Mouse (Mus musculus) CD8-positive naive resting alpha-beta T cell, adult 2 months (primary cell): ENCODE measurements around the gene Rilp.

Experiments
- DNase-seq, 2 experiments: peaks; one replicate each; pipeline ENCODE4 v3.0.0; 2022; ENCODE audit warnings: low read depth in 2 of 2, low spot score in 2 of 2

Gene Rilp

DNA sequence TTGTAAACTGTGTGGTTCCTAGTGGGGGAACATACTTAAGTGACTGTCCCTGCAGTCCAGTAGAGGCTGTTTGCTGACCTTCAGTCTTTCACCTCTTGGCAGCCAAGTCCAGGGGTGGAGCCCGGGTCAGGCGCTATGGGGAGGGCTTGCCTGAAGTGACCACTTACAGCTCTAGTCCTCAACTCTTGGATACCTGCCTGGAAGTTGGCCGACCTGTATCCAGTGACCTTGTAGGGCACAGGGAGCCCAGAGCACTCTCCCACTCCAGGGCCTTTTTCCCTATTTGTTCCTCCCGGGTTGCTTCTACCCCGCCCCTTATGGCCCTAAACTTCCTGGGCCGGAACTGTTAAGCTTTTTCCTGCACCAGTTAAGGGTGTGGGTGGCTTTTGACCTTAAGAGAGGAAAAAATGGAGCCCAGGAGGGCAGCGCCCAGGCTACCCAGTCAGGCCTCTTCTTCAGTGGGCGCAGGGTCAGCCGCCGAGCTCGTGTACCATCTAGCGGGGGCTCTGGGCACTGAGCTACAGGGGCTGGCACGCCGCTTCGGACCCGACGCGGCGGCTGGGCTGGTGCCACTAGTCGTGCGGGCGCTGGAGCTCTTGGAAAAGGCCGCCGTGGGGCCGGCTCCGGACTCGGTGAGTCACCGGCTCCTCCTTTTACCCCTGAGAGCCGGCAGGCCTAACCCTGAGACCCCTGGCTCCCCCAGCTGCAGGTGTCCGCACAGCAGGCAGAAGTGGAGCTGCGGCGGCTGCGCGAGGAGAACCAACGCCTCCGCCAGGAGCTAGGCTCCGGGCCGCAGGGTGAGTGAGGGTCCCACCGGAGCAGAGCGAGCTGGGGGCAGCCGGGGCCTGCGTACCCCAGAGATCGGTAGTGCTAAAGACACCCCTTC is at the start of gene Rilp:
Gene Rilp, plus strand, starts transcription at position 354 of the 886 bp plus-strand sequence.
- DNase-seq, result no peak

DNA sequence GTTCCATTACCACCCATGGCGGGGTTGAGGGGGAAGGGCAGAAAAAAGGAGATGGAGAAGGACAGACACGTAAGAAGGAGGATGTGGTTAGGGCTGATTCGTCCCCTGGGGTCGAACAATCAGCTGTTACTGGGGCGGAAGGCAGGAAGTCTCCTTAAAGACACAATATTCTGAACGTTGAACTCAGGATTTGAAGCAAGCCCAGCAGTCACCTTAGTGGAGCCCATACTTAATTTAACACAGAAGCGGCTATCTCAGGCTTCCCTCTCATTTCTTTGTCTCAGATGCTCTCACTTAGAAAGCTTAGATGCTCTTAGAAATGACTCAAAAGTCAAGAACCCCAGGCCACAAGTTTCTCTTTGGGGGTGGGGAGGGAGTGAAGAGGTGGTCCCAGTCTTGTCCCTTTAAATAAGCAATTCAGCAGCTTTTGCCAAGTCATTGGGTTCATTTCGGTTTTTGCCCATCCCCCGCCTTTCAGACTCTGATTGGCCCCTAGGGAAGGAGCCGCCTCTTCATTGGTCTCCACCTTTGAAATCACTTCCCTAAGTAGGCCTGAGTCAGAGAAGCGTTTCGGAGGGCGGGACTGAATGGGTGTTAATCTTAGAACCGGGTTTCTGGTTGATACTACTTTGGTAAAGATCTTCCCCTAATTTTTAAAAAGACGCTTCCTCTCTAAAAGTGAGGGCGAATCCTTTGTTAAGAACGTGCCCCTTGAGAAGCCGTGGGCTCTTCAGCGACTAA is 49.6 kb upstream of the Rilp start:
- peak; percentile 49 to 53 for DNase-seq

DNA sequence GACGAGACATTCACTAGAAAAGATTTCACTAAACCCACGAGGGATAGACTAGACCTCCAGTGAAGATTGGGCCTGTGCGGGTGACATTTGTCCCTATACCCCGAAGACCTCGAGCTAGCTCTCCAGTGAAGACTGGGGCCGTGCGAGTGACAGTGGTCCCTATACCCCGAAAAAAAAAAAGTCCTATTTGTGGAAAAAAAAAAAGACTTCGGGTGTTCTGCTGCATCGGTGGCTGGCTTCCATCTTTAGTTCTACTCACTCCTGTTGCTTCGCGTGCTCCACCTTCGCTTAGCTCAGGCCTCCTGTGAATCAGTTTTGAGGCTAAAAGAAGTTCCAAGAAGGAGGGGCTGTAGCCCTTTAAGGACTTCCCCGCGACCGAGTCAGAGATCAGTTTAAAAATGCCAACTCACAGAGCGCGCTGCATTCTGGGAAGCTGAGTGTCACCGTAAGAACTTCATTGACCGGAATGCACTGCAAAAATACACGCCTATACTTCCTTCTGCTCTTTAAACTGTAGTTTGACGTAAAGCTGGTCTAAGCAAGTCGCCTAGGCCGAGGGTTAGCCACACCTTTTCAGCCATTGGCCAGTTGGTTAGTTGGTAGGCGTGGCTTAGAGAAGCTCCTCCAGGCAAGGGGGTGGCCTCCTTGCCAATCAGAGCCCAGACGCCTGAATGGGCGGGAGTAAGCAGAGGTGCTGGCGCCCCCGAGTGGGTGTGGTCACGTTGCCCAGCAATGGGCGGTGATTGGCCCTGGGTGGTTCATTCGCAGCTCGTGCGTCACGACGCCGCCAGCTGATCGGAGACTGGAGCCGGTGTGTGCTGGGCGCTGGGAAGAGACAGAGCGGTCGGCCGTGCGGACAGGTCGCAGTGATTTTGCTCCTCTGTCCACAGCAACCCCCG is 48.8 kb upstream of the Rilp start, which contains the start of gene Tlcd2:
Gene Tlcd2, plus strand, starts transcription at position 872 of the 899 bp plus-strand sequence.
- DNase-seq, result peak; percentile 99

DNA sequence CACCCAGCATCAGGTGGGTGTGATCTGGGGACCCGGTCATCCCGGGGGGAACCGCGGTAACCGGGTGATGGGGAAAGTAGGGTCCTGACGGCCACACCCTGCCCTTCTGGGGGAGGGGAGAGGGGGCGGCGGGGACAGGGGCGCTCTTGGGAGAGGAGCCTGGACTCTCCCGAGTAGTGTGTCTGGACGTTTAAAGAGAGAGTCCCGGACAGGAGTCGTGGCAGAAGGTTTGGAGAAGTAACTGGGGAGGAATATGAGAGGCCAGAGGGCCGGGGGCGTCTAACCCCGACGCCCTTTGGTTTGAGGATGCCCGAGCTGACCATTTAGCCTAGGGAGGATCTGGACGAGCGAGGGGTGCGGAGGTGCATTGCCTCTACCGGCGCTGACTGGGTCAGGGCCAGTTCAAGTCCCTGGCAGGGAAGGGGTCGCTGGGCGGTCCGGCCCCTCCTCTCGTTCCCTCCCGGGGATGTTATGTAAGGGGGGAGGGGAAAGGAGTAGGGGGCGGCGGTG is 48.1 kb upstream of the Rilp start:
- no peak for DNase-seq

DNA sequence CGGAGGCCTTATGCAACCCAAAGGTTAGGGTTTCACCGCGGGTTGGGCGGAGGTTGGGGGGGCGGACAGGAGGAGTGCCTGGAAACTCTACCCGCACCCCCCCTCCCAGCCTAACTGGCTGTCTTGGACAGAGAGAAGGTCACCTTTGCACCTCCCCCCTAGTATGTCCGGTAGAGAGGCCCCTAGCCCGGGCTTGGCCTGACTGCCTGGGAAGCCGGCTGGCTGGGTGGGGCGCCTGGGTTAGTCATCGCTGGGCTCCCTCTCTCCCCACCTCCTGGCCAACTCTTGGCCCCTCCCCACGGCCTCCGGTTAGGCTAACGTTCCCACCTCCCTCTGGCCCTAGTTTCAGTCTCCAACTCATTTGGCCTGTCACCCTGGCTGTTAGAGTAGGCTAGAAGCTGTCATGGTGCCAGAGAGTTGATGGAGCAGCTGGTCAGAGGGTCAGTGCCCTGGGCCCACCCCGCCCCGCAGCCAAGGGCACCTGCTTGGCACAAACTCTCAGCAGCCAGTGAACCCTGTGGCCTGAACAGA is 47.6 kb upstream of the Rilp start:
- no peak for DNase-seq

DNA sequence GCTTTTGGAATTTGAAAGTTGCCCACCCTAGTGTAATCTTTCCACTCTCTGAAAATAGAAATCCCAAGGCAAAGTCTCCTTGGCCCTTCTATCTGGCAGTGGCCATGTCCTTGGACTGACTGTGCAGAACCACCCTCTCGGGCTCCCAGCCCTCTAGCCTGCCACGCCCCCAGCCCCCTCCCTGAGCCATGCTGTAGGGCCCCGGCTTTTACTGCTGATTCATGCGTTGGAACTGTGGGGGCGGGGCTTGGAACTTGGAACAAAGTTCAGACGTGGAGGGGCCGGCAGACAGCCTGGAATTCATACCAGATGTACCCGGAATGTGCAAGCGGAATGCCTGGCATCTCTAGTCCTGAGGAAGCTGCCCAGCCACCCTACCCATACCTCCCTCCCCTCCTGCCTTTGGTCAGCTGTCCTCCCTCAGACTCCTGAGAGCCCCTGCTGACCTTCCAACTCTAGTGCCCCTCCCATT is 47.0 kb upstream of the Rilp start:
- no peak for DNase-seq

DNA sequence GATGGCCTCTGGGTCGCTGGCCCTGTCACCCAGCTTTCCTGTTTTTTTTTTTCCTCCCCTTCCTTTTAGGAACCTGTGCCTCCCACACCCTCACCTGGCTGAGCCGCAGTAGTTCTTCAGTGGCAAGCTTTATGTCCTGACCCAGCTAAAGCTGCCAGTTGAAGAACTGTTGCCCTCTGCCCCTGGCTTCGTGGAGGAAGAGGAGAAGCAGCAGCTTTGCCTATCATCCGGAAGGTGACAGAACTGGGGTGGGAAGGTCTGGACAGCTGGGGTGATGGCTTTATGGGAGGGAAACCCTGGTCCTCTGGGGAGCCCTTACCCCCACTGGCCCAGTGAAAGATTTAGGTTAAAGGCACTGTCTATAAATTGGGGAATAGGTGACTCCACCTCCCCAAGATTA is 46.3 kb upstream of the Rilp start:
- DNase-seq, result no peak

DNA sequence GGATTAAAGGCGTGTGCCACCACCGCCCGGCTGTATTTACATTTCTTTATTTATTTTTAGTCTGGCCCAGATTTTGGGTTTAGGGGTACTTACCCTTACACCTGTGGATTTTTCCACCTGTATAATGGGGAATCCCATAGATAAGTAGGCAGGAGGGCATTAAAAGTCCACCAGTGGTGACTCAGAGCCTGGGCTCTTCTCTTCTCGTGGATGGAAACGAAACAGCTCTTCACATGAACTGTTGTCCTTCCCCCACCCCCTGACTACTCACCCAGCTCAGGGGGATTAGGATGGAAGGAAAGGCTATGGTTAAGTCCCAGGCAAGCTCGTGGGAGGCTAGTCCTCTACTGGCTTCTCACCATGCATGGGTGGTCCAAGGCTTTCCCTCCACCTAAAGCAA is 45.5 kb upstream of the Rilp start:
- no peak for DNase-seq

DNA sequence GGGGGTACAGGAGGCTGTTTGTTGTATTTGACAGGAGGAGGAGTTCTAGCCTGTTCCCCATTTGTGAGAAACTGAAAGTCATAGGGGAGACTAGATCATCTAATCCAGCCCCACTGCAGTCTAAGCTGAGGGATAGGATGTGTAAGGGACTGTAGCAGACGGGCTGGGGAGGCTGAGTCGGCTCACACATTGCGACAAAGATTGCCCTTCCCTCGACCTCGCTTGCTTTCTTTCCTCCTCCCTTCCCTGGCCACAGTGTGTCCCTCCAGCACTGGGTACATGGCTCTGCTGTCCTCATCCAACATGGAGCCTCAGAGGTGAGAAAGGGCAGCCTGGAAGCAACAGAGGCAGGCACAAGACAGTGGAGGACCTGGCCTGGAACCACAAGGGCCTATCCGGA is 44.8 kb upstream of the Rilp start:
- no peak for DNase-seq

DNA sequence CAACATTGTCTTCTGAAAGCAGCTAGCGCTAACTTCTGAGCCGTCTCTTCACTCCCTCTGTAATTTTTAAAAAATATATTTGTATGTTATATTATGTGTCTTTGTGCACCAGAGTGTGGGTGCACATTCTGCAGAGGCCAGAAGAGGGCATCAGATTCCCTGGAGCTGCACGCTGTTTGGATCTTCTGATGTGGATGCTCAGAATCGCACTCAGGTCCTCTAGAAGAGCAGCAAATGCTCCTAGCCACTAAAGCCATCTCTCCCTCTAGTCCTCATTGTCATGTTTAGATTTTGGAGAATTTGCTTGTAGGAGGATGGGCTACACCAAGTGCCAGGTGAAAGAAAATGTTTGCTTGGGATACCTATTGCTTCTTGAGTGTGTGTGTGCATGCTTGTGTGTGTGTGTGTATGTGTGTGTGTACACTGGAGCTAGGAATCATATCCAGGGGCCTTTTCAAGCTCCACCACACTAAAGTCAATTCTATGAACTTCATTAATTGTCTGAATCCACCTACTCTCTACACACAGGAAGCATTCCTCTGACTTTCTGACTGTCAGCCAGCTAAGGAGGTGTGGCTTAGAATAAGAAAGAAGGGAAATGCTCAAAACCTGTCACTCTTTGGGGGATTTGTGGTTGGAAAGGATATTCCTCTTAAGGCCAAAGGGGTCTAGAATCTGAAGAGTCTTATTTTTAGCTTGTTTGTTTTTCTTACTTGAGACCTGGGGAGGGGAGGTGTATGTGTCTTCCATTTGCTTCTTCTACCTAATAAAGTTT is 43.0 kb upstream of the Rilp start:
- DNase-seq, result no peak

DNA sequence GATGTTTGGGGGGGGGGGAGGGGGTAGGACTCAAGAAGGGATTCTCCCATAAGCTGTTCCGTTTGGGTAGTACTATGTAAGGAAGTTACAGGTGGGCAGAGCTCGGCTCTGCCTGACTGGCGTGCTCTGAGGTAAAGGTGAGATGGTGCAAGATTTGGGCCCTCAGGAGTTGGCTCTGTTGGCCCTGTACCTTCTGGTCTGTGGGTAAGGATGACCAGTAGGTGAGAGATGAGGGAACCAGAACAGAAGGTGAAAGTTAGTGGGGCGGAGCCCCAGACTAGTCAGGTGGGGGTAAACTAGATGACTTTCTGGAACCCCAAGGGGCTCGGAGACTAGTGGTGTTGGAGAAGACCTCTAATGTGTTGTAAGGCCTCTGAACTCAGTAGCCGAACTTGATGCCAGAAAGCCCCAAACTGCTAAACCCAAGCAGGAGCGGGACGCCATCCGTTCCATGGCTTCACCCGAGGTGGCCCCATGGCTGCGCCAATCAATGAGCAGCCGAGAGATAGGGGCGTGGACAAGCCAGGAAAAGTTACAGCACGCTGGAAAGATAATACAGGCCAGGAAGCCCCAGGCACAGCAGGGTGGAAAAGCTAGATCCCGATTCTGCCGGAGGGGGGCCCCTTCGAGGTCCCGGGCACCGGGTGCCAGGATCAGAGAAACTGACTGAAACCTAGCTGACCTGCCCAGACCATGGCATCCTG is 42.2 kb upstream of the Rilp start:
- DNase-seq, result no peak

DNA sequence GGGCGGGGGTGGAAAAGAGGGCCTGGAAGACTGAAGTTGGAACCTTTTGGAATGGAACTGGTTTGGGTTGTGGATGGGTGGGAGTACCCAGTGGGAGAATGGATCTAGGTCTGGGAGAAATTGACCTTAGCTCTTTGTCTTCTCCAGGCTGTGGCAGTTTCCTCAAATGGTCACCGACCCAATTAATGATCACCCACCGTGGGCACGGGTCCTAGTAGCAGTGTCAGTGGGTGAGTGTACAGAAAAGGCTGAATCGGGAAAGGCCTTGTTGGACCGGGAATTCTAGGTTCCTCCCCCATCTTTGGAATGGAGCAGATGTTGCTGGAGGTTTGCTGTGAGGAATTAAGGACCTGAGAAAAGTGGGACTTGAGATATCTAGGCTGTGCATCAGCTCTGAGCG is 41.5 kb upstream of the Rilp start:
- no peak for DNase-seq

DNA sequence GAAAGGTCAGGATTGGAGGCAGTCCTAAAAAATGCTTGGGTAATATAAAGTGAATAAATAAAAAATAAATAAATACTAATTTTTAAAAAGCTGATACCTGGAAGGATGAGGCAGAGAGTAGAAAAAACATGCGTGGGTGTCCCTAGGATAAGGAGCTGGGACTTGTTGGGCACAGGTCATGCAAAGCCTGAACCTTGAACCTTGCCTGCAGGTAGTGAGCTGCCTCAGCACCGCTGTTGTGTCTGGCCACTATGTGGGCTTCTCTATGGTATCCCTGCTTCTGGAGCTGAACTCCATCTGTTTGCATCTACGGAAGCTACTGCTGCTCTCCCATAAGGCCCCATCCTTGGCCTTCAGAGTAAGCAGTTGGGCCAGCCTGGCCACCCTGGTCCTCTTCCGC is 40.6 kb upstream of the Rilp start:
- no peak for DNase-seq

DNA sequence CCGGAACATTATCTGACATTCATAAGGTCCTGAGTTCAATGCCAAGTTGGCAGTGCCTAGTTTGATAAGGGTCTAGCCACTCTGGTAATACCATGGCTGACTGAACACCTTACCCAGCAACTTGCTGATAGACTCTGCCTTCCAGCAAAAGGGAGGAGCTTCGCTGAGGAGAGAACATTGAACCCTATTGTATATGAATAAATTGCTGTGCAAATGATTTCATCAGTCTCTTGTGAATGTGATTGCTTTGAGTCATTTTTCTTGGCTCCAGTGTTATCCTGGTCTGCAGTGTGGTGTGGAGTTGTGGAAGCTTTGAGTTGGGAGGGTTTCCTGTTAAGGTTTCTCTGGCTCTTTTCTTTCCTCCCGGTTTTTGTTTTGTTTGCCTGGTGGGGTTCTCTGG is 39.2 kb upstream of the Rilp start:
- no peak for DNase-seq

DNA sequence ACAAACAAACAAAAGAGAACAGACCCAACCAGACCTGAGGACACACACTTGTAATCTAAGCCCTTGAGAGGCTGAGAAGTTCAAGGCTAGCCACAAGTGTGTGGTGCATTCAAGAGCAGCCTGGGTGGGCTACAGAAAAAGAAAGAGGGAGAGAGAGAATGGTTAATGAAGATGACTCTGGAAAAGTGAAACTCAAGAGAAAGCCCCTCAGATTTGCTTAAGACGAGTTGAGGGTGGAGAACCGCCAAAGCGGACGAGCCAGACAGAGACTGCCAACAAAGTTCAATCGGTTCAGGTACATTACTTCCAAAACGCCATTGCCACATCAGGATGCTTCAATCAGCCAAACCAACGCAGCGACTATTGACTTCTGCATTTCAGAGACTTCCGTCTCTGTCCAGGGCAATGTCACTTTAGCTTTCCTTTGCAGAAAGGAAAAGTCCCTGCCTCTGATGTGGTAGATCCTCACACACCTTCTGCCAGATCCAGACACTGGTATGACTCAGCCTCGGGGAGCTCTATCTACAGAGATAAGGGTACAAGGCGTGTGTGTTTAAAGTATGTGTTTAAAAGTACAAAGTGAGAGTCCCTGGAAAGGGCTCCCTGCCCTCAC is 37.3 kb upstream of the Rilp start:
- no peak for DNase-seq

DNA sequence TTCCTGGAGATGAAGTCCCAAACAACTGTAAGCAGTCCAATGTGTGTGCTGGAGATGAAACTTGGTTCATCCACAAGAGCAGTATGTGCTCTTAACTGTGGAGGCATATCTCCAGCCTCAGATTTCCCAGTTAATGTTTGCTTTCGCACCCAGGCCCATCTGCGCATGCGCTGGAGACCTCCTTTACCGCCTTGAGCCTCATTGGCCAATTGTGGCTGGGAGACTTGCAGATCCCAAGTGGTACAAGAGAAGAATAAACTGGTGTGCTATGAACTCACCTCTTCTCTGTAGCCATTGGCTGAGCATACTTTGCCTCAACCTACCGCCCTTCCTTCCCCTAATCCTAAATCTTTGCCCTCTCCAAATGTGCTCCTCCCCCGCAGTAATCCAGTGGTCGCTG is 36.5 kb upstream of the Rilp start:
- DNase-seq, result no peak

DNA sequence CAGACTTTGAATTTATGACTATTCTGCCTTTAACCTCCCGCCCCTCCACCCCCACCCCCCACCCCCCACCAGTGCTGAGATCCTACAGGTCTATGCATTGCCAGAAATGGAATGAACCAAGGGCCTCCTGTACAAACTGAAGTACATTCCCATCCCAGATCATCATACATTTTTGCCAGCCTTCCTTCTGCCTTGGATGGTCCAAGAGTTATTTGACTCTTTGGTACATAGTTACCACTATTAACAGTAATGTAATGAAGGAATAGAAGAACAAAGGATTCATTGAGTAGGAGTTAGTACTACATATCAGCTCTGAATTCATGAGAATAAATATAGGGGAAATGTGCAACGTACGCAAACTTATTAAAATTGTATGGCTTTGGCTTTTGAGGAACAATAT is 23.7 kb upstream of the Rilp start:
- no peak for DNase-seq

DNA sequence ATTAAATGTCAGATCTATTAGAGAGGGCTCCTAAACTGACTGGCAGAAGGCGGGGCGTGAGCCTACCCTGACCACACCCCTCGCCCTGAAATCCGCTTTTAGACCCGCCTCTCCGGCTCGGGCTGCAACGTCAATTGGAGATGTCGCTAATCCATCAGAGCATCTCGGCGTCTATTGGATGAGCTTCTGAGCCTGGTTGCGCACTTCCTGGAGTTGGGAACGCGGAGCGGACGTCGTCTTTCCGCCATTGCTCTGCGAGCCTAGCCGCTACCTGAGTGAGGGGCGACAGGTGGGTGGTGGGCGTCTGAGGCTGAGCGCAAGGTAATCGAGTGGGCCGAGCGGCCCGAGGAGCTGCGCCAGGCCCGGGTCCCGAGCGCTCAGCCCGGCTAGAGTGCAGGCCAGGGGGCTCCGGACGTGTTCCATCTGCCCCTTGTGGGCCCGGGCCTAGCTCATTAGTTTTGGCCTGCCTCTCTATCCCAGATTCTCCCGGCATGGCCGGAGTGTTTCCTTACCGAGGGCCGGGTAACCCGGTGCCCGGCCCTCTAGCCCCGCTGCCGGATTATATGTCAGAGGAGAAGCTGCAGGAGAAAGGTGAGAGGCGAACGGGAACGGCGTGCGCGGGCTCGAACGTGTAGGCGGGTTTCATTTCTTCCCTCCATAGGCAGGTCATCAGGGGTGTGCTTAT is 23.2 kb upstream of the Rilp start, which contains the start of gene Prpf8:
Gene Prpf8, plus strand, starts transcription at position 216 of the 685 bp plus-strand sequence.
- DNase-seq, result peak; percentile 95 to 97
